Mouse (Mus musculus) lung, postnatal 4 days (tissue): ENCODE measurements around the gene Cipc.
A peak's percentile ranks its signal among the peaks of the same experiment; 100 is the strongest.

Source experiments
- DNase-seq, 2 experiments: peaks; one replicate each; pipeline ENCODE4 v3.0.0; 2021

Cipc gene

DNA sequence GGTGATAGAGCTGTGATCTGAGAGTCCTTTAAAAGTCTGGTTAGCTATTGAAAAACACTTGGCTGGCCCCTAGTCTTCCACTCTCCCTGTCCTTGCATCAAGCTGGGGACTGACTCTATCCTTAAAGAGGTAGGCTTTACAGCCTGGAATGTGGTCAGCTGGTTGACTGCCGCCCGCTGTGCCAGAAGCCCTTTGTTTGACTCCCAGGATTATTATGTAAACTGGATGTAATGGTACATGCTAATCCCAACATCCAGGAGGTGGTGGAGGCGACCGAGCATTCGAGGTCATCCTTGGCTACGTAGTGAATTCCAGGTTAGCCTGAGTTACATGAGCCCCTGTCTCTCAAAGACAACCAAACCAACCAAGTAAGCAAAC, 14.3 kb upstream of the Cipc start:
- DNase-seq, result peak; percentile 60 to 77

DNA sequence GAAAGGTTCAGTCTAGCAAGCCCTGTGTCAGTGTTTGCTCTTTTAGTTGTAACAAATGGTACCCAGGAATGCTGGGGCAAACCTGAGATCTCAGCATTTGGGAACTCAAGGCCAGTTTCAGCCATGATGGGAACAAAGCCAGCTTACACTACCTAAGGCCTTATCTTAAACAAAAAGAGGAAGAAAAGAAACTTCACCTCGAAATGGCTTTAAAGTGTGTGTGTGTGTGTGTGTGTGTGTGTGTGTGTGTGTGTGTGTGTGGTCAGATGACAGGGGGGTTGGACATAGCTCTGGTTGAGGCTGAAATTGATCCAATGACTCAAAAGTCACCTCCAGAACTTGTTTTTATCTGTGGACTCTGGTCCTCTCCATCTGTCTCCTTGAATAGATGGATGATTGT, 12.1 kb upstream of the Cipc start:
- peak in 1 of 2 experiments; percentile 4 for DNase-seq

DNA sequence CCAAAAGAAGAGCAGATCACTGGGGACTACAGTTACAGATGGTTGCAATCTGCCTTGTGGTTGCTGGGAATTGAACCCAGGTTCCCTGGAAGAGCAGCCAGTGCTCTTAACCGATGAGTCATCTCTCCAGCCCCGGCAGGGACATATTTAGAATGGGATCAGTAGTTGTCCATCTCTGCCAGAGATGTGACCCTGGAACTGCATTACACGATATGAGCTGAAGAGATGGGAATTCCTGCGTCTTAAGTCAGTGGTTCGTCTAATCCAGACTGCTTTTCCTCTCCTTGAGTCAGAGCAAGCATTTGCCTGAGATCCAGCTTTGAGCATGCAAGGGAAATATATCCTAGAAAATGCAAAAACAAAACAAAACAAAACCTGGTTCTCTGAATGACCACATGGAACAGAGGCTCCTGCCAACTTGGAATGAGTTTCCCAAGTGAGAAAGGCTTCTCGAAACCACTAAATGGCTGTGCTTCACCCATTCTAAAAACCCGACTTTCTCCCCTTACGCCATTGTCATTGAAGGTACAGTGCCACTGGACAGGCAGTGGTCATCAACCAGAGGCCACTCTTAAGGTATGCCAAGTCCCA, 11.1 kb upstream of the Cipc start:
- DNase-seq, result peak in 1 of 2 experiments; percentile 16

DNA sequence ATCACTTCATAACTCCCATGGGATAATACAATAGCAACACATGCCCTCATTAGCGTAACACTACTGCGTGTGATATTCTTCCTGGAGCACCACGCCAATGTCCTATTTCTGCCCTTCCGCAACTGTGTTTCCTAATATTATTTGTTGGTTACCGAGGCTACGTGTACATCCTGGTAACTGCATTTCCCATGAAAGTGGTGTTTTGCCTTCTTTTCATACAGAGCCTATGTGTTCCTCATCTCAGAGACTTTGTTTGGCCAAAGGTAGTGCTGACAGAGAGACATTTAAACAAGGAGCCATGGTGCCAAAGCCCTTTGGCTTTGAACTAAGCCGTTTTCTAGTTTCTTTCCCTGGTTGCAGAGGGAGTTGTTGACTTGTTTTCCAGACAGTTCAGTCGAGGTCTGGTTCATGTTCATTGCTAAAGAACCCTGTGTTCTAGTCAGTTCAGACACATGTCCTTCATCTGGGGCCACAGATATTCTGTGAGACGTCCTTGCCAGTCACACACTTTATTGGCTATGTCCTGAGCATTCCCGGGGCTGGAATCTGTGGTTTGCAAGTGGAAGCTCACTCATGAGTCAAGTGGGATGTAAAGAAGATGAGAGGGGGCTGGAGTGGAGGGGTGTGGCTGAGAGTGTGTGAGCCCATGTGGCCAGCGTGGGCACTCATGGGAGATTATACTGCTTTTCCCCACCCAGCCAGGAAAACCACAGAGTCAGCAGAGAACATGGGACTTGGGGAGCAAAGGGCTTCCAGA, 10.1 kb upstream of the Cipc start:
- DNase-seq, result peak; percentile 40 to 65

DNA sequence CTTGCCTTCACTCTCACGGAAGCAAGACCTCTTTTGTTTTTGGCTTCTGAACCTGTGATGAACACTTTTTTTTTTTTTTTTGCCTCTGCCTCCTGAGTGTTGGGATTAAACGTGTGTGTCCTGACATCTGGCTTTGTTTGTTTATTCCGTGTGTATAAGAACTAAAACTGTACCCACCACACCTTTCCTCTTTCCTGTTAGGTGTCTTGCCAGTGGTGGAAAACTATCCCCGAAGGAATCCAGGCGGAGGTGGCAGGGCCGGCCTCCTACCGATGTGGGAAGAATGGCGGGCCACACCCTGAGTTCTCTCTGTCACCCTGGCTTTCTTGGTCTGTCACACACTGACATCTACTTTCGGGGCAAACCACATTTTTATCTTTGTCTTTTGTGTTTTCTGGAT, 8.3 kb upstream of the Cipc start:
- DNase-seq, result peak in 1 of 2 experiments; percentile 24

DNA sequence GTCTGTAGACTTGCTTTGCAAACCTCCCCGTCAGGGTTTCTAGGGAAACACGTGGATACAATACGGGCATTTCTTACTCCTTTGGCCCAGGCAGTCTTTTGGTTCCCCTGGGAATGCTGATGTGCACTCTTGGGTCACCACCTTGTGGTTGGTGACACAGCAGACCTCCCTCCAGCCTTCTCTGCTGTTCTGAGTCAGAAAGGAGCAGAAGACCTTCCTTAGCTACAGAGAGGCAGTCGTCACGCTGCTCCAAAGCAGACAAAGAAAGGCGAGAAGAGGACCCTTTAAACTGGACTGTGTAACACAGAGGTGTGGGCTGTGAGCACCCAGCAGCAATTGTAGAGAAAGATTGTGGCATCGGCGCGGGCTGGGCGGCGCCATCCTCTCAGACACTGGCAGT, 5.7 kb upstream of the Cipc start:
- DNase-seq, result peak in 1 of 2 experiments; percentile 51

DNA sequence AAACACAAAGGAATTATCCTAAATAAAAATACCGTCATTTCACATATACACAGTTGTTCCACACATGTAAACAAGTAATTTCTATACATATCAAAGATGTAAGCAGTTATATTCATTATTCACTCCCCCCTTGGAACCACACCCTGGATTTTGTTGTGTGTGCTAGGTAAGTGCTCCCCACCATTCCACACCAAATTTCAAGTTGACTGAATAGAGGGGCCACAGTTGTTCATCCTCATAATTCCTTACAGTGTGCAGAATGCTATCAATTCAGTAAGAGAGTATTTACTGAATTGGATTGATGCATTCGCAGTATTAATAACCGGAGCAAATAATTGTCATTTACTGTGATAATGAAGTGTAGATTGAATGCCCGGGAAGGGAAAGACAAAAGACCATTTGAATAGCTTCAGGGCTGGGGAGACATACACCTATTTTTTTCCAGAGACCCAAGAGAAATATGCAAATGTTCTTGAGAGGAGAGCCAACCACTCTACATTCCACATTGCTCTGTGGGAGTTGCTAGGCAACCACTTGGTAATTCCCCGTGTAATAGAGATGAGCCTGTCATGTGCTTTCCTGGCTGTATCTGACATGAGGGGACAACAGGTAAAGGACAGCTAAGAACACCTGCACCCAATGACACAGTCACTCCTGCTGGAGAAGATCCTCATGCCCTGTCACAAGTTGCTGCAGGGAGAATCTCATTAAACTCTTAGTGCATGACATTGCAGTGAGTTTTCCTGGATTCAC, 4.9 kb upstream of the Cipc start:
- peak in 1 of 2 experiments; percentile 21 for DNase-seq

DNA sequence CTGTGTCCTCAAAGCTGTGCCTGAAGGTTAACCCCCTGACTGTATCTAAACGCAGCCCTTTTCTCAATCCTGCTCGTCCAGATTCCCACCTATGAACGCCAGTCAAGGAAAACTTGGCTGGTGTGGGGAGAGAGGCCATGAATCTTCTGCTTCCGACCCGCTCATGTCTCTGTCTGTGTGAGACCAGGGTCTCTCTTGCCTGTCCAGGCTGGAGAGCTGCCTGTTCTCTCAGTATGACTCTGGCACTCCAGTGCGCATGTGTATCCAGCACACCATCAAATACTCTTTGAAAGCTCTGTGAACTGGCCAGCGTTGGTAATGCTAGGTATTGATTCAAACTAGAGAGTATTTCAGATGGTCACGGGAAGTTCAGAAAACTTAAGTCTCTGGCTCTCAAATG, 3.4 kb upstream of the Cipc start:
- DNase-seq, result peak in 1 of 2 experiments; percentile 16

DNA sequence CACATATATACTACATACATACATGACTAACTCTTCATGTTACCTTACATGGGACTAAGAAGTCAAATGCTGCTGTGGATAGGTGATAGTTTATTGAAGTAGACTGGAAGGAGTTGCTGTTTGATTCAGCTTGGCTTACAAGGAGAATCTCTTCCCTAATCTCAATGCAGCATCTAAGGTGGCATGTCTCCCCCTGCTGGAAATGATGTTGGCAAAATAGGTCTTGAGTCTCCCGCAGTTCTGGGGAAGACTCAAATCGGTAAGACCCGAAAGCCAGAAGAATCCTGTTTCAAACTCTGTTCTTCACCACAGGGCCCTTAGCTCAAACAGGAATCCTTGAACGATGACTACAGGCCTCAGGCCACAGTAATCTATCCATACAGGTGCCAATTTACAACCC, 1.7 kb upstream of the Cipc start:
- DNase-seq, result peak; percentile 32 to 77

DNA sequence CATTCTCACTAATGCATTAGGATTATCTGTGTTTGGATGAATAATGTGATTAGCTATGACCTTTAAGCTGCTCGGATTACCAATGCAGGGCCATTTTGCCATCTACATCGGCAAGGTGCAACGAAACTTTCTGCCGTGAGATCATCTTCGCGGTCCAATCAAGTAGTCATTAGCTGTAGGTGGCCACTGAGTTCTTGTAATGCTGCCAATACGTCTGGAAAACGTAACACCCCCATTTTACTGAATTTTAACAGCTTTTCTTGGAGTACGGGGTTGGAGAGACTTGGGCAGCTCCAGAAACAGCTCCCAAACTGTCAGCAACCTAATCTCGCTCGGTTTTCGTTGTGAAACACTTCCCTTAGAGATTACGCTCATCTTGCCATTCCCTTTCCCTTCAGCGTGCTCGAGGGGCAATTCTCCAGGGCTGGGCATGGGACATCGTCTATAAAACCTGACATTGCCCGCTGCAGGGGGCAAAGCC, 502 bp upstream of the Cipc start:
- DNase-seq, result peak in 1 of 2 experiments; percentile 14

DNA sequence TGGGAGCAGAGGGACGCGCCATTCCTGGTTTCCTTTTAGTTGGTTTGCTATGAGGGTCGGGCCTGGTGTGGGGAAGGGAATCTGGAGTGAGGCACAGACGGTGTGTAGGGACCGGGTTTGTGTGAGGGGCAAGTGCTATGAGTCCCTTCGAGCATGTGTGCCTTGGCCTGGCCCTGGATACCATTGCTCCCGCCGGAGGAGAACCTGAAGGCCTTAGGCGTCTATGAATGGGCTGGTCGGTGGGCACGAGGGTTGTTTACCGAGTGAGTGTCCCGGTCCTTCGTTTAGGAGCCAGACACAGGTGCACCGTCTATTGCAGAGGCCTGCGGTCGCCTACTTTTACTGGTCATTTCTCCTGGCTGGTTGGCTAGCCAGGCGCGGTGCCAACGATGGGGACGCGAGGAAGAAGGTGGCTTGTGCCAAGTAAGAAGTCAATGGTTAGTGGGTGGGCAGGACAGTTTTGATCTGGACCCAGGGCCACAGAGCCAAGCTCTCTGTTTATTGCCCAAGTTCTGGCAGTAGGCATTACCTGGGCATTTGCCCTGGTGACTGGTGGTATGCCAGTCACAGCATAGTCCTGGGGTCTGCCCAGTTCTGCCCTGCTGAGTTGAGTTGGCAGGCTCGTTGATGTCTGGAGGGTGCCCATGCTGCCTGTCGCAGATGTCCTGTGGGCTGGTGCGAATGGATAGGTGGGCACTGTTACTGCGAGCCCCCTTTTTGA, 998 bp downstream of the Cipc start:
- peak; percentile 46 to 56 for DNase-seq

DNA sequence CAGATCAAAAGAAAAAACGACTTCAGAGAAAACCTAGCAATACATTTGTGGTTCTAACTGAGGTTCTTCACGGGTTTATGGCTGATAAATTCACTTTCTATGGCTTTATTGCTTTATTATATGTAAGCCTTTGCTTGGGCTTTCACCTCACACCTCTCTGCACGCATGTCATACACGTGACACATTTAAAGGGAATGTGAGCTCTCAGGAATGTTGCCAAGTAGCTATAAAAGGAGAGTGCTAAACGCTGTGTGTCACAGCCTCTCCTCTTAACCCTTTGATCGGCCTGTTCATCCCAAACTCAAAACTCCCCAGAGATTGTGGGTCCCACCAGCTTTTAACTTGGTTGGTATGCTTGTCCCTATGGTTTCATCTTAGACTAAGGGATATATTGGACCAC, 1.8 kb downstream of the Cipc start:
- DNase-seq, result peak in 1 of 2 experiments; percentile 13

DNA sequence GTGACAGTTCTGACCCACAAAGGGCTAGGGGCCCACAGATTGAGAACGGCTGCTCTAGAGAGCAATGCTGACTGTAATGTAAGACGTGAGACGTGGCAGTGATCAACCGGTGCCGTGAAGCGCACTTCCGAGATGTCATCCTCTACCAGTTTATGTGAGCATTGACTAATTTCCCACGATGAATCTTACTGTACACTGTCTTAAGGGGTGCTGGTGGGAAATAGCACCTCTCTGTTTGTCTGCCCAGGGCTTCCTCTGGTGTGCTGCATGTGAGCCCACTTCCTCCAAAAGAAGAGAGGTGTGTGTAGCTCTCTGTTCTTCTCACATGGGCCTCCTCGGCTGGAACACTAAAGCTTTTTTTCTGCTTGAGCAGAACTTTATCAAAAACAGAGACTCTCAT, 2.7 kb downstream of the Cipc start:
- peak in 1 of 2 experiments; percentile 16 for DNase-seq

DNA sequence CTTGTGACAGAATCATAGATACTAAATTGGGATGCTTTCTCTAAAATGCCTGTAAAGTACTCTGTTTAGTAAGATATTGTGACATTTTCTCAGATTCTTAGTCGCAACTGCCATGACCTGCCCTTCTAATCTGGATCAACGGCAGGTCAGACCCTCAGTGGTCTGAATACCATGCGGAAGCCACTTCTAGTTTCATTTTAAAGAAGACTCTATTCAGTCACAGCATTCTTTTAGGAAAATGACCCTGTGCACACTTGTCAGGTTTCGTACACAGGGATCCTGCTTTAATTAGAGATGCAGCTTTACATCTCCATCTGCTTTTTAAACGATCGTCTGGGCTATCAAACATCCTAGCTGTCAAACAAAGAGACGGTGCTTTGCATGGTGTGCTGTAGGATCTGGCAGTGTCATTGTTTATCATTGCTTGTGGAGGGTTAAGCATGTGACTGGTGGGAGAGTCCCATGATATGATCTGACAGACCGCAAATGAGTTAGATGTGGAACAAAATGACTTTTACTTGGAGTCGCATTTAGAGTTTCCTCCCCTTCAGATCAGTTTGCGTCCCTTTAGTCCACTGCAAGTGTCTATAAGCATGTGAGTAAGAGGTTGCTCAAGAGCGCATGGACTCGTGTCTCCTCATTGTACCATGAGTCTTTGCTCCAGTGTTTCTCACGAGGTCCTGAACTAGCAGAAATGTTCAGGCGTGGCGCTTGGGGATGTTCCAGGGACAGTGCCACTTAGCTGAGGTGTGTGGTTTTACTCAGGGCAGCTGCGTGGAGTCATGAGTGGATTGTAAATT, 3.5 kb downstream of the Cipc start:
- peak in 1 of 2 experiments; percentile 47 for DNase-seq

DNA sequence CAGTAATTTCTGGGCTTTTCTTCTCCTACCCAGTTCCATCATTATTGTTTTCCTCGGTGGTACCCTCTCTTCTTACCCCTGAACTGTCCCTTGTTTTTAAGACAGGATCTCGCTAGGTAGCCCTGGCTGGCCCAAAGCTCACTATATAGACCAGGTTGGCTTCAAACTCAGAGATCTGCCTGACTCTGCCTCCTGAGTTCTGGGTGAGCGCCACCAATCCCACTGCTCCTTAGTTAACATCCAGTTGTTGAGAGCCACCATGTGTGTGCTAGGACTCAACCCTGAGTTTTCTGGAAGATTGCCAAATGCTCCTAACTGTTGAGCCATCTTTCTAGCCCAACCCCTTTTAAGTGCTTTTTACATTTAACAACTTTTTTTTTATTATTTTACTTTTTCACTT, 4.1 kb downstream of the Cipc start:
- DNase-seq, result peak in 1 of 2 experiments; percentile 17

DNA sequence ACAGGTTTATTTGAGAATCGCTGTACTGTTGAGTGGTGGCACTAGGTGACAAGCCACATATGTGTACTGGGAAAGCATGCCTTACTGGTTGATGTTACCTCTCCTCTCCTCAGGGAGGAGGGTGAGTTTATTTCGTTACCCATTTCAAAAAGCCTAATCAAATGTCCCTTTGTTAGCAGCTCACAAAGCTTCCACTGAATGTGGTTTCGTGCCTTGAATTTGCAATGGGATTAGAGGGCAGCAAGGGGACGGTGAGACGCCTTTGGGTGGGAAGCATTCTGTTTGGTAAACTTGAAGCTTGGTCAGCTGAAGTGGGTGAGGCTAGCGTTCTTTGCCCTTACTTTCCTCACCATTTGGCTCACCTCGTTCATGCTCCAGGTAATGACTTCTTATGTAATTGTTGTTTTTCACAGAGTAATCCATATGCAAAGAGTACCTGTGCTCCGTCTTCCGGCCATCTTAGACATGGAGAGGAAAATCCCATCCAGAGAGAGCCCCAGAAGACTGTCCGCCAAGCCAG, 5.5 kb downstream of the Cipc start:
- DNase-seq, result peak in 1 of 2 experiments; percentile 16

DNA sequence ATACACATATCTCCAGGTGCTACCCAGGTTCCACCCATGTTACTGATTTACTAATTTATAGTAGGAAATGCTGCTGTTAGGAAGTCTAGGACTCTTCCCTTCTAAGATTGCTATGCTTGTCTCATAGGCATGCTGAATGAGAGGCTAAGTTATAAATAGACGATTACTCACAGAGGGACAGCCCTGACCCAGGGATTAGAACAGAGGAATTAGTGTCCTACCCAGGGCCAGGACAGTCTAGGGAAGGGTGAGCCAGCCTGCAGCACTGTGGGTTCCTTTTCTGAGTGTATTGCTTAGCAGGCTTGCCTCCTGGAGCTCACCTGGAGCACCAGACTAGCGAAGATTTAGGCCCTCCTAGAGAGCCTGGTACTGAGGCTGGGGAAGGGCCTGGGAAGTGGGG, 9.1 kb downstream of the Cipc start:
- DNase-seq, result peak in 1 of 2 experiments; percentile 6

DNA sequence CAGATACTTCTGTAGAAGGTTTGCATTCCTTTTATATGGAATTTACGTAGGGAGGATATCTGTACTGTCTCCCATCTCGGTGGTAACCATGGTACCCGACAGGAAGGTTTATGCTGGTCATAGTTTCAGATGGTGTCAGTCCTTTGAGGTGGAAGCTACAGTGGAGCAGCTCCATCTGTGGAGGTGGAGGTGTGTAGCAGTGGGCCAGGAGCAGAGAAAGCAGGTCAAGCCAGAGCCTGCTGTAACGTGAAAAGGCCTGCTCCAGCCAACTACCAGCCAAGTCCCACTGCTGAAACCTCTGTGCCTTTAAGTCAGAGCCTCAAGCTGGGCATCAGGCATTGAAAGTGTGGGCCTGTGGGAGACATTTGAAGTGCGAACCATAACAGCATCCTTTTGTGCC, 11.7 kb downstream of the Cipc start:
- DNase-seq, result no peak

DNA sequence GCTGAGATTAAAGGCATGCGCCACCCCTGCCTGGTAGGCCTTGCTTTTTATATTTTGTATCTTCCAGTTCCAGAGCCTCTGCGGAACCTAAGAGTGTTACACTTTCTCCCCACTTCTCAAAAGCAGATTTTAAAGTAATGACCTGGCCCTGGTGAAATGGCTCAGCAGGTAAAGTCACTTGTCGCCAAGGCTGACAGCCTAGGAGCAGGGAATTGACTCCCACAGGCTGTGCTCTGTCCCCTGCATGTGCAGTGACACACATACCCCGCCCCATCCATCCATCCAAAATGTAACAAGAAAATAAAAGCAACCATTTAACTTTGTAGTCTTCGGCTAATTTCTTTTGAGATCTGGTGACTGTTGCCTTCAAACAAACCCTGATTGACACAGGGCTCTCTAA, 12.8 kb downstream of the Cipc start:
- DNase-seq, result no peak

DNA sequence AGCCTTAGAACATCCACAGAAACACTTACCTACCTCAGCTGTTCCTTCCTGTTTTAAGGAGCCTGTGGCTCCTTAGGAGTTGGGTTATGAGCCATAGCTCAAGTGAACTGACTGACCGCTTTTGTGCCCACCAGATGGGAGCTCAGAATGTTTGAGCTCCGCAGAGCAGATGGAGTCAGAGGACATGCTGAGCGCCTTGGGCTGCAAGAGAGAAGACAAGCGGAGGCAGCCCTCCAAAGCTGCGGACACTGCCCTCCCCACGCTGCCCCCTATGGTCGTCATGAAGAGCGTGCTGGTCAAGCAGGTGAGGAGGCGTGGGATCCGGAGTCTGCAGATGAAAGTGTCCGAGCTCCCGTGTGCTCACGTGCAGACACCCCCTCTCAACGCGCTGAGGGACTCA, 13.3 kb downstream of the Cipc start:
- DNase-seq, result no peak

DNA sequence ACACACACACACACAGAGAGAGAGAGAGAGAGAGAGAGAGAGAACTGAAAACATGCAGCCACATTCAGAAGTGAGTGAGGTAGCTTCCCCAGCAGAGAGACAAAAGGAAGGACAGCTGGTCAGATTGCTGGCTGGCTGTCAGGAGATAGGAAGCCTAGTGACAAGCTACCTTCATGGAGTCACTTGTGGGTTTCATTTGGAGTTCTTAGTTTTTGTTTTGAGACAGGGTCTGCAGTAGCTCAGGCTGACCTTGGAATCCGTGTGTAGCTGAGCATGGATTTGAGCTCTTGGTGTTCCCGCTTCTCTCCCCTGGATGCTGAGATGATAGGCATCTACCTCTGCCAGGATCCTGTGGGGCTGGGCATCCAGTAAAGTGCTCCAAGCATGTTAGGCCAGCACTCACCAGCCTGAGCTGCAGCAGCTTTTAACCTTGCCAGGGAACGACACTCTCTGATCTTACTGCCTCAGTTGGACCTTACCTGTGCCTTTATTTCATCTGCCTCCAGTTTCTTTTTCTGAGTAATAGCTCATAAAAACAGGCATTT, 14.0 kb downstream of the Cipc start:
- DNase-seq, result no peak
